Mouse (Mus musculus) ES-E14 (cell line): Measurements from ENCODE around the gene Lipc. TPM values are rescaled to one million over a fixed set of nuclear protein-coding genes. Genes with fewer than 3 reads are reported as not detected.

Experiments
- DNase-seq: peaks from one replicate; pipeline ENCODE4 v3.0.0-alpha.2; 2013; ENCODE audit warnings: low read depth, low spot score
- H3K27ac ChIP-seq: 2 replicates; pipeline ENCODE4 v1.5.1; 2012; ENCODE audit warnings: low read depth, mild to moderate bottlenecking, low read length, moderate library complexity, mixed read lengths; ENCODE audit not compliant: poor library complexity, insufficient read depth, severe bottlenecking
- H3K36me3 ChIP-seq: 2 replicates; pipeline ENCODE4 v1.6.1; 2012; ENCODE audit warnings: mild to moderate bottlenecking, low read length, moderate library complexity, mixed read lengths; ENCODE audit not compliant: control insufficient read depth, poor library complexity, insufficient read depth, severe bottlenecking
- H3K4me1 ChIP-seq, 2 experiments: fragments of 150-350 bp in 1 of 2; sonication (generic) in 1 of 2; 2 replicates each; pipeline ENCODE4 v1.6.1; 2012; ENCODE audit warnings: low read length in 2 of 2, mild to moderate bottlenecking in 1 of 2, mixed read lengths in 1 of 2; ENCODE audit not compliant: control insufficient read depth in 2 of 2, insufficient read depth in 2 of 2, poor library complexity in 1 of 2
- H3K4me3 ChIP-seq, 2 experiments: fragments of 150-350 bp in 1 of 2; sonication (generic) in 1 of 2; 2 replicates each; pipeline ENCODE4 v1.5.1; 2012; ENCODE audit warnings: low read length in 2 of 2, low read depth in 1 of 2, mild to moderate bottlenecking in 1 of 2, mixed read lengths in 1 of 2; ENCODE audit not compliant: insufficient read depth in 1 of 2, poor library complexity in 1 of 2, severe bottlenecking in 1 of 2
- H3K9ac ChIP-seq: 2 replicates; pipeline ENCODE4 v1.6.1; 2012; ENCODE audit warnings: low read depth, mild to moderate bottlenecking, low read length, mixed read lengths; ENCODE audit not compliant: poor library complexity, insufficient read depth, severe bottlenecking
- H3K9me3 ChIP-seq: fragments of 150-350 bp; sonication (generic); 2 replicates; pipeline ENCODE4 v1.6.1; 2012; ENCODE audit warnings: low read depth, mild to moderate bottlenecking, low read length; ENCODE audit not compliant: control insufficient read depth, insufficient read depth
- CHD2 ChIP-seq: IDR thresholded peaks from 2 replicates; pipeline ENCODE4 v1.6.1; 2014; ENCODE audit warnings: mild to moderate bottlenecking, low read depth, low read length, inconsistent platforms
- MAFK ChIP-seq: IDR thresholded peaks from 2 replicates; pipeline ENCODE4 v1.6.1; 2014; ENCODE audit warnings: mild to moderate bottlenecking, low read depth, low read length, inconsistent platforms; ENCODE audit not compliant: insufficient read depth
- ZNF384 ChIP-seq: IDR thresholded peaks from 2 replicates; pipeline ENCODE4 v1.6.1; 2012; ENCODE audit warnings: low read depth, low read length, inconsistent platforms
- in situ Hi-C, 2 experiments: fragments of 600-800 bp; cut with MboI; formaldehyde crosslinking; loops; one replicate each; pipeline ENCODE4 v1.15.1; 2025; ENCODE audit warnings: low sequenced_read_pairs in 2 of 2, inconsistent platforms in 1 of 2; ENCODE audit not compliant: unreplicated experiment in 2 of 2
- total RNA-seq: library from RNA; depleted of rRNA; stranded (reverse); fragments of 300-350 nt; gene quantifications from 2 replicates; pipeline ENCODE4 v1.2.3, GENCODE M21; 2012; rRNA removed

The Lipc gene
- total RNA-seq, 1 experiment = 0.36 TPM

DNA sequence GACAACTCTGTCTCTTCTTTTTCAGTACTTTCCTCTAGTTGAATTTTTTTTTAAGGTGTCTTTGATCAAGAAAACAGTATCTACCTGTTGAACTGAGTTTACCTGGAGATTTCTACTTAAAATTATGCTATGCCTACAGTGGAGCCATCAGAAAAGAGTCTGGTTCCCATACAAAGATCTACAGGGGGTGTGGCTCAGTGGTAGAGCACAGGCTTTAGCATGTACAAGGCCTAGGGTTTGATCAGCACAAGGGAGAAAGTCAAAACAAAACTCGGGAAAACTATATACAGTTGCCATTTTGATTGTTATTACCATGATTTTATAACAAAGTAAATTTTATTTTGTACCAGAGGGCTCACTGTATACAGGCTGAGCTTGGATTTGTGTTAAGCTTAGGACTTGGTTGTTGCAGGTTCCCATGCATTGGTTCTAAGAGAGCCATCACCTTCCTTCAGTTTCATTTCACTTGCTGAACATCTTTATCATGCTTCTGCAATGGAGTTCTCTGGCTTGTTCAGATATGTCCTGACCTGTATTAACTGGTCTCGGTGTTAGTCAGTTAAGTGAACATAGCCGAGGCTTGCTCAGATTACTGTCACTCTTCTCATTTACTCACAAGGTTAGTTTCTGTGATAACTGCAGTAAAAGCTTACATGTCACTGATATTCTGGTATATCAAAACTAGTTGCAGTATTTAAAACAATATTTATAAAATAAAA, 200.4 kb downstream of the Lipc start:
- Histone ChIP-seq H3K9ac (no peak overlapping the region), H3K4me1 (no peaks in the 10 kb centered on the region), H3K9me3 (no peaks in the 10 kb centered on the region), H3K4me3 (no peak overlapping the region), H3K27ac (no peak overlapping the region), H3K36me3 (no peaks in the 10 kb centered on the region)
- in situ Hi-C loops = no loop called here
- TF ChIP-seq ZNF384 (no peak), MAFK (no peak), CHD2 (no peak)
- no peak for DNase-seq

Other genes starting within 250 kb of the Lipc start
- 0.09 and 0.42 TPM in 2 replicates for gene Aqp9, start 216.5 kb upstream of the Lipc start, total RNA-seq